Mouse (Mus musculus) lung, embryonic 15.5 days (tissue): ENCODE measurements around the gene Lrrc46. TPM values are rescaled to one million over a fixed set of nuclear protein-coding genes. Genes with fewer than 3 reads are reported as not detected.

ENCODE experiments used
- ATAC-seq: fragments of 200-750 bp; cut with Nextera tagmentation; 2 replicates; pipeline ENCODE4 v1.8.0; 2017; ENCODE audit warnings: moderate number of reproducible peaks, borderline replicate concordance; ENCODE audit not compliant: low FRiP score, low TSS enrichment; ENCODE audit errors: extremely low read depth
- H3K27ac ChIP-seq: fragments of 300-500 bp; sonication (generic); 2 replicates; pipeline ENCODE4 v1.5.1; 2015; ENCODE audit warnings: moderate library complexity, mild to moderate bottlenecking, inconsistent platforms
- H3K27me3 ChIP-seq: fragments of 300-500 bp; sonication (generic); 2 replicates; pipeline ENCODE4 v1.6.1; 2015; ENCODE audit warnings: inconsistent platforms
- H3K36me3 ChIP-seq: fragments of 300-500 bp; sonication (generic); 2 replicates; pipeline ENCODE4 v1.6.1; 2015; ENCODE audit warnings: inconsistent platforms
- H3K4me1 ChIP-seq: fragments of 300-500 bp; sonication (generic); 2 replicates; pipeline ENCODE4 v1.6.1; 2015; ENCODE audit warnings: inconsistent platforms
- H3K4me2 ChIP-seq: fragments of 300-500 bp; sonication (generic); 2 replicates; pipeline ENCODE4 v1.6.1; 2015; ENCODE audit warnings: inconsistent platforms, mild to moderate bottlenecking, moderate library complexity
- H3K4me3 ChIP-seq: fragments of 300-500 bp; sonication (generic); 2 replicates; pipeline ENCODE4 v1.5.1; 2015; ENCODE audit warnings: mild to moderate bottlenecking, inconsistent platforms
- H3K9ac ChIP-seq: fragments of 300-500 bp; sonication (generic); 2 replicates; pipeline ENCODE4 v1.6.1; 2015; ENCODE audit warnings: inconsistent platforms
- H3K9me3 ChIP-seq: fragments of 300-500 bp; sonication (generic); 2 replicates; pipeline ENCODE4 v1.6.1; 2016; ENCODE audit warnings: inconsistent platforms
- WGBS: fragments of 180-500 bp; shearing (Covaris S2); methylation state at CpG from one replicate; pipeline ENCODE4 v1.1.7; 2015; 5-methylcytosine and 5-hydroxymethylcytosine counted together
- microRNA-seq: library from miRNA; unstranded; fragments of <30 nt; microRNA quantifications from one replicate; pipeline ENCODE4, GENCODE M21; 2016
- polyA plus RNA-seq: library from polyadenylated mRNA; unstranded; fragments of >200 nt; fragmentation: Nextera tagmentation; extraction: Ambion mirVana; gene quantifications from 2 replicates; pipeline ENCODE4 v1.2.1, GENCODE M21; 2015

Lrrc46 gene
- polyA plus RNA-seq, 1 experiment from 2014 or later: 5.9 TPM

DNA sequence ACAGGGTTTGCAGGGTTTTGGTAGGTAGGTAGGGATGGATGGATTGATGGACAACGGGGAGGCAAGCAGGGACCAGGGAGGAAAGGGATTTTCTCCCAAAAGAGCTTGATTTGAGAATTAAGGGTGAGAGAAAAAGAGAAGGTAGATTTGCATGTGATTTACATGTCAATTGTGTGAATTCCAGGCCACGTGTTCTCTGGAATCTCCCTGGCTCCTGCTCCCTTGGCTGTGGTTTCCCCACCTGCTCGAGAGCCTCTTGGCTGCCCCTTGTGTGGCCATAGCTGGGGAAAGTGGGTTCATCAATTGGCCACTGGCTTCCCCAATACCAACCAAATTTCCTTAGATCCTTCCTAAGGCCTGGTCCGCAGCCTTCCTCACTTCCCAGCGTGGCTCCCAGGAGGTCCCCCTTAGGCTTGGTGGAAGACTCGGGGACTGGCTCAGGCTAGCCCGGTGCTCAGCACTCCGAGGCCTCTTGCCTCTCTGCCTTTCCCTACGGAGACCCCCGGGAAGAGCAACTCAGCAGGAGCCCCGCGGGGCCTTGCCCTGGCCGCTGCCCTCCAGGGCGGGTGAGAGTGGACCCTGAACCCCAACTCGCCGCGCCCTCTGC lies 44.3 kb downstream of the Lrrc46 start:
- Histone ChIP-seq H3K4me1 (peaks cover 40% of the 10 kb centered on the region), H3K9ac (peak overlapping the region; percentile 17), H3K27me3 (peaks cover 21% of the 10 kb centered on the region), H3K9me3 (no peaks in the 10 kb centered on the region), H3K36me3 (no peaks in the 10 kb centered on the region), H3K27ac (no peak overlapping the region), H3K4me3 (peak overlapping the region; percentile 25), H3K4me2 (peak overlapping the region; percentile 57)
- no peak for ATAC-seq
- 34% methylated on average over 17 of the region's 17 CpGs for WGBS

GRCm38 (mm10) chr11:96995836-96996772 lies 45.1 kb downstream of the Lrrc46 start:
- Histone ChIP-seq H3K9me3 (no peaks in the 10 kb centered on the region), H3K27me3 (peaks cover 21% of the 10 kb centered on the region), H3K9ac (no peak overlapping the region), H3K27ac (no peak overlapping the region), H3K4me3 (no peak overlapping the region), H3K4me2 (no peak overlapping the region), H3K4me1 (peaks cover 45% of the 10 kb centered on the region), H3K36me3 (no peaks in the 10 kb centered on the region)
- no peak for ATAC-seq
- WGBS: 75% methylated on average over 15 of the region's 15 CpGs

DNA sequence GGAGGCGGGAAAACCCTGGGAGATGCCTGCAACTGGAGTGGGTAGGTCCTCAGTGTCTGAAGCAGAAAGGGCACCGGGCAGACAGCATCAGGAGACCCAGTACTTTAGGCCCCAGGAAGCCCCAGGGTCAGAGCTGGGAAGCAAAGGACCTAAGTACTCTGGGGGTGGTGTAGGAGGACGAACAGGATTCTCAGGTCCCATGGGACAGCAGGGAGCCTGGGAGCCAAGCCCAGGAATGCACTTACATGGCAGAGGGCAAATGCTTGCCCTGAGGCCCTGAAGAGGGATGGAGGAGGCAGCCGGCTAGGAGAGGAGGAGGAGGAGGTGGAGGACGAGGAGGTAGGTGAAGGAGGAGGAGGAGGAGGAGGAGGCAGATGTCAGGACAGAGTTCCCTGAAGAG lies 46.2 kb downstream of the Lrrc46 start:
- Histone ChIP-seq H3K4me3 (no peak overlapping the region), H3K4me1 (peaks cover 47% of the 10 kb centered on the region), H3K9ac (no peak overlapping the region), H3K36me3 (no peaks in the 10 kb centered on the region), H3K4me2 (no peak overlapping the region), H3K27me3 (peaks cover 21% of the 10 kb centered on the region), H3K27ac (peak overlapping the region; percentile 26; the same call in 1 of the 2 replicates), H3K9me3 (no peaks in the 10 kb centered on the region)
- WGBS: 23% methylated on average over 5 of the region's 5 CpGs
- ATAC-seq: no peak

DNA sequence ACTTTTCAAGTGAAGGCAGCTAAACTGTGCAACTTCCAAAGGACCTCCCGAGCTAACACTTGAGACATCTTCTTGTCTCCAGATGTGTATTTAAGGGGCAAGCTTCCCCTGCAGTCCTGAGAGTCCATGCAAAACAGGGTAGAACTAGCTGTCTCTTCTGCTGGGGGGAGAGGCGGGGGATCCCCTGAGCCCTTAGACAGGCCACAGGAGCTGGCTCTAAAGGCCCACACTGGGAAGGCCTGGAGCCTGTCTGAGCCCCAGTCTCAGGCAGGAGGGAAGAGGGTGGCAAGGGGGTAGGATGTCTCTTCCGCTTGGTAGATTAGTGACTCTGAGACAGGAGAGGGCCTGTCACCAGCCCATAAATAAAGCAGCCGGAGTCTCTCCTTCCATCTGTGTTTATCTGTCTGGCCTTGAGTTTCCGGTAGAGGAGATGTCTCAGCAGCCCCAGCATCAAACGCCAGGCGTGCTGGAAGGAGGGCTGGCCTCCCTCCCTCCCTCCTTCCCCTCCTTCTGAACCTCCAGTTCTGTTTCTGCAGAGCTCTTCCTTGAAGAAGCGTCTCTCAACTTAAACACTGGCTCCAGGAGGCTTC lies 48.4 kb downstream of the Lrrc46 start:
- Histone ChIP-seq H3K4me1 (peaks cover 52% of the 10 kb centered on the region), H3K27me3 (peaks cover 12% of the 10 kb centered on the region), H3K36me3 (no peaks in the 10 kb centered on the region), H3K4me3 (no peak overlapping the region), H3K9me3 (no peaks in the 10 kb centered on the region), H3K27ac (peak overlapping the region; percentile 79), H3K4me2 (no peak overlapping the region), H3K9ac (no peak overlapping the region)
- ATAC-seq: peak; percentile 70; the same call in 1 of the 2 replicates
- 18% methylated on average over 8 of the region's 8 CpGs for WGBS

- WGBS: 56% methylated on average over 5 of the region's 5 CpGs
- no peaks in the 10 kb centered on the region for H3K9me3 ChIP-seq
- no peak overlapping the region for H3K4me3 ChIP-seq
- H3K4me1 ChIP-seq: peaks cover 48% of the 10 kb centered on the region
- no peaks in the 10 kb centered on the region for H3K36me3 ChIP-seq
- ATAC-seq: no peak
- peaks cover 2% of the 10 kb centered on the region; the same call in 1 of the 2 replicates for H3K27me3 ChIP-seq
- no peak overlapping the region for H3K4me2 ChIP-seq
- no peak overlapping the region for H3K9ac ChIP-seq
- peak overlapping the region; percentile 6; the same call in 1 of the 2 replicates for H3K27ac ChIP-seq
These were observed 49.7 kb downstream of the Lrrc46 start for GRCm38 (mm10) chr11:96991501-96991900.

DNA sequence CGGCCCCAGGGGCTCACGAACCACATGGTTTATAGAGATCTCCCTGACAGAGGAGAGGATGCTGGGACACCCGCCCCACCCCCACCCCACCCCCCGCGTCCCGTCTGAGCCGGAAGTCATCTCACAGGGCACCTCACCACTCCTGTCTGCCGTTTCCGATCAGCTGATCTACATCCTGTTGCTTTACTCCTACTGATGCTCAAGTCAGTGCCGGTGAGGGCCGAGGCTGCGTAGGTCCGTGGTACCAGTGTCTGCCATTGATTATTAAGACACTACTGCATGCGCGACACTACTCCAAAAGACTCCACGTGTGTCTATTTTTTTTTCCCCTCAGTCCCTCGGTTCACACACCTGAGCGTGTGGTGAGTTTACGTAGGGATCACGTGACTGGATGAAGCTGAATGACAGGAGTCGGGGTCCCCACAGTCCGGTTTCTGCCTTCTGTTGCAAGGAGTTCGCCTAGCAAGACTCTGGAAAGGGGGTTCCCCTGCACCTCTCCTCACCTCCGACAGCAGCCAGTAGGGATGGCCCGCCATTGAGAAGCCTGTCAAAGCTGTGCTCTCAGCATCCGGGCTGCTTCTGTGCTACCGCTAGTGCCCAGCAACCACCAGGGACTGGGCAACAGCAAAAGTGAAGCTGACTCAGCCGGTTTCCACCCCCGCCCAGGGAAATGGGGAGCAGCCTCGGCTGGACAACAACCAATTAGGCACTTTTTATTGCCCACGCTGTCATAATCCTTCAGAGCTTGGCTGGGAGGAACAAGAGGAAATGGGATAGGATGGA lies 53.1 kb downstream of the Lrrc46 start:
- H3K4me3 ChIP-seq: peak overlapping the region; percentile 16
- H3K9me3 ChIP-seq: no peaks in the 10 kb centered on the region
- no peak overlapping the region for H3K27ac ChIP-seq
- H3K4me1 ChIP-seq: peaks cover 29% of the 10 kb centered on the region
- H3K9ac ChIP-seq: no peak overlapping the region
- peak overlapping the region; percentile 50 for H3K4me2 ChIP-seq
- 4% methylated on average over 31 of the region's 31 CpGs for WGBS
- no peaks in the 10 kb centered on the region for H3K36me3 ChIP-seq
- ATAC-seq: 0 out of 2 replicates have a peak, but pooled peaks have one; percentile 8
- peaks cover 5% of the 10 kb centered on the region; the same call in 1 of the 2 replicates for H3K27me3 ChIP-seq

DNA sequence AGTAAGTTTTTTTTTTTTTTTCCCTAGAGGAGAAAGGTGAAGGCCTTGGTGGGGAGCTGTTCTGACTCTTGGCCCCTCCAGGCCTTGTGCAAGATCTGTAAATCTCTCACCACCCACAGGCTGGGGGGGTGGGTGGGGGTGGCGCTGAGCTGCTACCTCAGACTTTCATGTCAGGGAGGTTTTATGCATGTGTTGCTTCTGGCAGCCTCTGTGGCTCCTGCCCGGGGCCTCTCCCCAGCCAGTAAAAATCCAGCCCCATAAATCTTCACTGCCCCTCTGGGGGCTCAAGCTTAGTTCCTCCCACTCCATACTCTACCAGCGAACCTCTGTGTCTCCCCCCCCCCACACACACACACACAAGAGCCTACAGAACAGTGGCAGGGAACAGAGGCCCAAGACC lies 54.7 kb downstream of the Lrrc46 start:
- Histone ChIP-seq H3K9me3 (no peaks in the 10 kb centered on the region), H3K36me3 (no peaks in the 10 kb centered on the region), H3K27me3 (peaks cover 5% of the 10 kb centered on the region; the same call in 1 of the 2 replicates), H3K27ac (no peak overlapping the region), H3K4me3 (no peak overlapping the region), H3K9ac (no peak overlapping the region), H3K4me2 (no peak overlapping the region), H3K4me1 (peaks cover 16% of the 10 kb centered on the region)
- no peak for ATAC-seq
- WGBS: 31% methylated on average over 3 of the region's 3 CpGs

DNA sequence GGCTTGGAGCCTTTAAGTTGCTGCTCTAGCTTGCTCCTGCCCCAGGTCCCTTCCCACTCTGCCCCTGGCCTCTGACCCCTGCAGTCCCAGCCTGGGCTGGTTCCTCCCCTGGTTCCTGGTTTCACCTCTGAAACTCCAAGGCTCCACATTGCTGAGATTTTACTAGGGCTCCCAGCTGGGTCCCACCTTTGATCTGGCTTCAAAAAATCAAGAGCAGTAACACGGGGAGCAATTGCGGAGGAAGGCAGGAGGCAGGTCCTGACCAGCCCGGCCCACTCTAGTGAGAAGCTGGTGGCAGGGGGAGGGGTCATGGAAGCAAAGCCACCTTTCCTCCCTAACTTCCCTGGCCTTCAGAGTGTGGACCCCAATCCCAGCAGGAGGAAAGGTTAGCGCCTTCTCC lies 56.3 kb downstream of the Lrrc46 start:
- 39% methylated on average over 4 of the region's 4 CpGs for WGBS
- H3K27ac ChIP-seq: no peak overlapping the region
- no peak overlapping the region for H3K9ac ChIP-seq
- no peak for ATAC-seq
- H3K27me3 ChIP-seq: peaks cover 5% of the 10 kb centered on the region; the same call in 1 of the 2 replicates
- no peak overlapping the region for H3K4me2 ChIP-seq
- peaks cover 11% of the 10 kb centered on the region for H3K4me1 ChIP-seq
- H3K36me3 ChIP-seq: no peaks in the 10 kb centered on the region
- H3K9me3 ChIP-seq: no peaks in the 10 kb centered on the region
- H3K4me3 ChIP-seq: no peak overlapping the region

Small RNA genes within 50 kb of the gene (microRNA-seq; reads per million reads assigned to microRNA genes)
- 2.4 reads per million, percentile 8 among the genes with 10 or more reads in this experiment for gene Mir8103

Other genes with a start within 250 kb of the Lrrc46 start
- 62.5 and 65.0 TPM in 2 replicates for gene Nfe2l1, start 211.4 kb downstream of the Lrrc46 start, polyA plus RNA-seq
- gene Copz2, start 191.5 kb downstream of the Lrrc46 start, polyA plus RNA-seq: 134 and 138 TPM in 2 replicates
- 65.8 and 67.2 TPM in 2 replicates for gene Cdk5rap3, start 124.9 kb downstream of the Lrrc46 start, polyA plus RNA-seq
- gene Prr15l, start 113.3 kb downstream of the Lrrc46 start, polyA plus RNA-seq: 38.2 and 40.1 TPM in 2 replicates
- gene Pnpo, start 97.4 kb downstream of the Lrrc46 start, polyA plus RNA-seq: 30.4 and 34.3 TPM in 2 replicates
- gene Sp2, start 58.4 kb downstream of the Lrrc46 start, polyA plus RNA-seq: 15.7 and 17.9 TPM in 2 replicates
- 0.72 and 0.98 TPM in 2 replicates for gene Sp6, start 28.0 kb downstream of the Lrrc46 start, polyA plus RNA-seq
- gene Scrn2, start 11.5 kb downstream of the Lrrc46 start, polyA plus RNA-seq: 31.2 and 31.9 TPM in 2 replicates
- gene Mrpl10, start 153 bp upstream of the Lrrc46 start, polyA plus RNA-seq: 79.4 and 85.2 TPM in 2 replicates
- 10.3 and 11.7 TPM in 2 replicates for gene Osbpl7, start 9.2 kb upstream of the Lrrc46 start, polyA plus RNA-seq
- 0.07 TPM in 1 of 2 replicates, not detected in the other for gene Tbx21, start 73.9 kb upstream of the Lrrc46 start, polyA plus RNA-seq
- 7.9 and 8.6 TPM in 2 replicates for gene Tbkbp1, start 110.1 kb upstream of the Lrrc46 start, polyA plus RNA-seq
- 50.5 and 52.5 TPM in 2 replicates for gene Kpnb1, start 146.5 kb upstream of the Lrrc46 start, polyA plus RNA-seq
- 73.6 and 76.0 TPM in 2 replicates for gene Npepps, start 239.2 kb upstream of the Lrrc46 start, polyA plus RNA-seq